Mouse (Mus musculus): ENCODE data around the gene Mad1l1.

Mad1l1 gene

DNA sequence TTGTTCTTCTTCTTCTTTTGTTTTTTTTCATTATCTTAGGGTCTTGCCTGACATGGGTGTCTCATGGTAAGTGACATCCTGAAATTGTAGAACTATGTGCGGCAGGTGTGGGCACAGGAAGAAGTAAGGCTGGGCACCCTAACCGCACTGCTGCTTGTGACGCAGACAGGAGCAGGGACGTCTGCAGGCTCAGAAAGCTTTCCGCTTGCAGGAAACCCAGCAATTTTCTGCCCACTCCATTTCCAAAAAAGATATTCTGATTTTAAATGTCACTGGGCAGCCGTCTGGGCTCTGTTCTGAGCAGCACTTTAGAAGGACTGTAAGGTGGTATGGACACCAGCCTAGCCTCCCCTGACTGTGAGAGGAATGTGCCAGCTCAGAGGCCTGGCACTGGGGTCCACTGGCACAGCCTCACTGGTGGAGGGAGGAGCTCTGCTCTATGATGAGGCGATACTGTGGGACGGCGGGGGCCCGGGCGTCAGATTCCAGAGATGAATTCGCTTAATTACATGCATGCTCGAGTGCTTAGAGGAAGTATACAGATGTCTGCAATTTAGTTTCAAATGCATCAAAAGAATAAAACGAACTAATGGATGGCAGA, 219.8 kb downstream of the Mad1l1 start:
- no peak for DNase-seq (ENCODE audit: low read depth, low spot score)

DNA sequence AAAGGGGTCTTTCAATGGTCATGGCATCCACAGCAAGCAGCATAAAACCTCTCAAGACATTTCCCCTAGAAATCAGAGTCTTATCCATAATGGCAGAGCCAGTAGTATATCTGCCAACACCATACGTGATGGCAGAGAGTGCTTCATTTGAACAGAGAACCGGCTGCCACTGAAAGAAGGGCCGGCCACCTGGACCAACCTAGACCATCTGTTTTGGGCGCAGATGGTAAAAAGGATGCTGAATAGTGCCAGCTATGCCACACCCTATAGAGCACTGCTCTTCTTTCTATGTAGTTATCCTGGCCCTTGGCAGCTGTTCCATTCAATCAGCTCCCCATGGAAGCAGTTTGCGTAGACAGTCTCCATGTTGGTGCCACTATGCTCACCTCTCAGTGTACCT, 222.6 kb downstream of the Mad1l1 start:
- DNase-seq (ENCODE audit: low read depth, low spot score) = no peak

DNA sequence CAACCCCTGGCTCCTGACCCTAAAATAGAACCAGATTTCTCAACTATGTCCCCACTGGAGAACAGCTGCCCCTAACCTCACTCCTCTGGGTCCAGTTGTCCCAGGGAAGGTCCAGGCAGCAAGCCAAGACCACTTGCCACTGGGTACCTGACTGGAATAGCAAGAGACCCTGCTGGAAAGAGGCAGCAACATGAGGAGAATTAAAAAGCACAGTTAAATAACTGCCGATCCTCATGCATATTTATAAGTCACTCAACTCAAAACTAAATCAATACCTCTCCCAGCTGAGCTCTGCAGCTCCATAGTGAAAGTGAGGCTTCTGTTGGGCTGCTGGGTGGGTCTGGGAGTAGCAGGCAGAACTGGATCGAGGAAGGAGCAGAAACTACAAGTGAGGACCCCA, 226.1 kb downstream of the Mad1l1 start:
- no peak for DNase-seq (ENCODE audit: low read depth, low spot score)

DNA sequence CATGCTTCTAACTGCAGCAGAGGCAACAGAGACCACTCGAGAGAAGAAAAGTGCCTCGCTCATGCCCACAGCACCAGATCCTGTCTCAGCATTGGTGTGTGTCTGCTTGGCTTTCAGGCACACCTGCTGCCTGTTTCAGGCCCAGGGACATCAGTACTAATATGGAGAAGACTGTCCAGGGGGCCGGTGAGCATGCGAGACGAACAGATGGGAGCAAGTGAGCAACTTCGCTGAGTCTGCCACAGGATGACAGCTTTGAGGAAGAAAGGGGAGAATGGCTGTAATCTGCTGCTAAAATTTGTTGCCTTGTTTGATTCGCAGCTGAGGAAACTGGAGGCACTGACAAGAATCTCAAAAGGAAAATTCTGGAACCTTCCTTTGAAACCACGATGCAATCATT, 227.9 kb downstream of the Mad1l1 start:
- no peak for DNase-seq (ENCODE audit: low read depth, low spot score)

- DNase-seq (ENCODE audit: low read depth, low spot score) = no peak
These were observed 229.8 kb downstream of the Mad1l1 start for GRCm38 (mm10) chr5:140091601-140092000.

GRCm38 (mm10) chr5:140089263-140089662, 232.1 kb downstream of the Mad1l1 start:
- DNase-seq (ENCODE audit: low read depth, low spot score) = no peak

DNA sequence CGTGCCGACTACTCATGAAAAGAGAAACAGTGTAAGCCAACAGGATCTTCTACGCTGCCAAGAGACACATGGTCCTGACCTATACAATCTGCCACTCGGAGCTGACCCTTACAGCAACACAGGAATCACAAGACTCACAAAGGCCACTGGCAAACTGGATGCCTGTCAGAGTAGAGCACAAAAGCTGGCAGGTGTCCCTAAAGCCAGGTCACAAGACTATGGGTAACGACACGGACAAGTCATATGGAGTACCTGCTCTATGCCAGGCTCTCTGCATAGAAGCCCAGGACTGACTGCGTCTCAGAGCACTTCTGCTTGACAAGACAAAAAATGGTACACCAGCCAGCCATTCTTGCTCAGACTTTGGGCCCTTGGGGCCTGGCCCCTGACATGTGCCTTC, 234.1 kb downstream of the Mad1l1 start:
- no peak for DNase-seq (ENCODE audit: low read depth, low spot score)

- DNase-seq (ENCODE audit: low read depth, low spot score) = no peak
These were observed 237.0 kb downstream of the Mad1l1 start for GRCm38 (mm10) chr5:140084341-140084740.

DNA sequence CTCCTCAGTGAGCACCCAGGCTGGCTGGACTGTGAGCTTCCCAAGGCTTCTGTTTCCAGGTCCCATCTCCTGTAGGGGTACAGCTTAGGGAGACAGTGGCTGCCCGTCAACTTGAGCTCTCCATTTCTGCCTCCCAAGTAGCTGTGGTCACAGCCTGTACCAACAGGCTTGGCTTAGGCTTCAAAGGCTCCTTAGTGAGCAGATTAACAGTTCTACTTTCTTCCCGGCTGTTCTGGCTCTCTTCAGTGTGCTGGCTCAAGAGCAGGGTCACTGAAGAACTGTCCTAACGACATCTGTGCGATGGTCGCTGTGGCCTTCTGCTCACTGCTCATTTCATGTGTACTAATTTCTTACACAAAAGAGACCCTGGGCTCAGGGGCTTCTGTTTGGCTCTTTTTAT, 237.4 kb downstream of the Mad1l1 start:
- DNase-seq (ENCODE audit: low read depth, low spot score) = no peak

DNA sequence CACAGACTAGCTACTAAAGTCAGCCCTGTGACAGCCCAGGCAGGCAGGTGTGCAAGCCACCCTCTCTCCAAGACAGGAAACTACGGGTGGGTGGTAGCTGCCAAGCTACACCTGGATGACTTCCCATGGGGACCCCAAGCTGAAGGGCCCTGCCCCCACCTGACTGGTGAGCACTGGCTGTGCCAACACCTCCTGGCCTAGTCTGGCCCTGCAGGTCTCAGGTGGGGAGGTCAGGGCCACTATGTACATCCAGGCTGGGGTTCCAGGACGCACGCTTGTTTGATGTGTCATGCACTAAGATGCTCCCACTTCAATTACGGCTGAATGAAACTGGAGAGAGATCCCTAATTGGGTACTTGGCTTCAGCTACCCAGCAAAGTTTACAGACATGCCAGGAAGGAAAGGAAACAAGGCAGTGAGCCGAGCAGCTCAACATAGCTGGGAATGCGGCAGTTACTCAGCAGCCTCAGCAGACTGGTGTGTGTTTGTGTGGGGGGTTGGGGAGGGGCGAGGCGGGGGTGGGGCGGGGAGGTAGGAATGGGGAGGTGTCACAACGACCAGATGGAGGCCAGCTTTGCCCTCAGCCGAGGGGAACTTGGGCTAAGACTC, 239.0 kb downstream of the Mad1l1 start:
- no peak for DNase-seq (ENCODE audit: low read depth, low spot score)

DNA sequence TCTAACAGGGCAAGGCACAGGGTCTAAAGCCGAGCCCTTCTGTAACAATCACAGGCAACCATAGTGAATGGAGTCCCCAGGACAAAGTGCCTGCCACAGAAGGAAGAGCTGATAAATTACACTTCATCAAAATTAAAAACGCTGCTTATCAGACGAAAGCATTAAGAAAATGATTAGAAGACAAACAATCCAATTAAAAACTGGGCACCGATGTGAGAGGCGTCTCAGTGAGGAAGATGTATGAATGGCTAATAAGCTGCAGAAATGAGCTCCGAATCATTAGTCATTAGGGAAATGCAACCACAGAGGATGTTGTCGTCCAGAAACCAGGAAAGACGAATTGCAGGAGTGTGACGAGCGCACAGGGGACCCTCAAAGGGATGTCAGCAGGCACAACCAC, 240.3 kb downstream of the Mad1l1 start:
- DNase-seq (ENCODE audit: low read depth, low spot score) = no peak

DNA sequence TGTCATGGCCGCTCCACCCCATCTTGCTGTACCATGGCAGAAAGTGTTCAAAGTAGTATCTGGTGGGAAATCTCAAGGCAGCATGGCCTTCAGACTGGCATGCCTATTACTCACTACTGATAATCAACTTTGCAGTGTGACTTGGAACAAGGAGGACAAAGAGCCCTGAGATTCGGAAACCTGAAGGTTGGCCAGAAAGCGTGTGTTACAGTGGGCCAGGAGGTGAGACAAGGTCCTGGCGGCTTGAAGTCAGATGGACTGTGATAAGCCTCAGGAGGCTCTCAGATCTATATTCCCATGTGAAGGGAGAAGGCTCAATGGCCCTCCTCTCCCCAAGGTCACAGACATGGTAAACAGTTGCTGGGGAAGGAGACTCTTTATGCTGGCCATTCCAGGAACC, 241.8 kb downstream of the Mad1l1 start:
- DNase-seq (ENCODE audit: low read depth, low spot score) = no peak

DNA sequence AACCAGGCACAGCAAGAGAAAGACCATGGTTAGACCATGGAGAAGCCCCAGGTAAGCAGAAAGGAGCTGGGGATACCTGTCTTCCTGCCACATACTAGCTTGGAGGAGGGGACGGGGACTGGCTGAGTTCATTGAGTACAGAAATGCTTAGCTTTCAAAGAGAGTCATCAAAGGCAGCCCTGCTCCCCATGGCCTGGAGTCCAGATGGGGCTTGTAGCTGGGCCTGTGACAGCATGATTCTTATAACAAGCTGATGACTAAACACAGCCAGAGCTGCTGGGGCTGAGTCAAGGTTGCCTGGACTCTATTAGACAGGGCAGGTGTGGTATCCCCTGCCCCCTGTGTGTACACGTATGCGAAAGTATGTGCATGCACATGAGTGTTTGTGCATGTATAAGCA, 242.9 kb downstream of the Mad1l1 start:
- DNase-seq (ENCODE audit: low read depth, low spot score) = no peak

- no peak for DNase-seq (ENCODE audit: low read depth, low spot score)
These were observed 244.9 kb downstream of the Mad1l1 start for GRCm38 (mm10) chr5:140076438-140076837.

- DNase-seq (ENCODE audit: low read depth, low spot score) = no peak
These were observed 247.7 kb downstream of the Mad1l1 start for GRCm38 (mm10) chr5:140073671-140074116.

- DNase-seq (ENCODE audit: low read depth, low spot score) = no peak
These were observed 248.1 kb downstream of the Mad1l1 start for GRCm38 (mm10) chr5:140073148-140073670.

- no peak for DNase-seq (ENCODE audit: low read depth, low spot score)
These were observed 252.8 kb downstream of the Mad1l1 start for GRCm38 (mm10) chr5:140068506-140068905.

GRCm38 (mm10) chr5:140068051-140068450, 253.3 kb downstream of the Mad1l1 start:
- DNase-seq (ENCODE audit: low read depth, low spot score) = no peak

DNA sequence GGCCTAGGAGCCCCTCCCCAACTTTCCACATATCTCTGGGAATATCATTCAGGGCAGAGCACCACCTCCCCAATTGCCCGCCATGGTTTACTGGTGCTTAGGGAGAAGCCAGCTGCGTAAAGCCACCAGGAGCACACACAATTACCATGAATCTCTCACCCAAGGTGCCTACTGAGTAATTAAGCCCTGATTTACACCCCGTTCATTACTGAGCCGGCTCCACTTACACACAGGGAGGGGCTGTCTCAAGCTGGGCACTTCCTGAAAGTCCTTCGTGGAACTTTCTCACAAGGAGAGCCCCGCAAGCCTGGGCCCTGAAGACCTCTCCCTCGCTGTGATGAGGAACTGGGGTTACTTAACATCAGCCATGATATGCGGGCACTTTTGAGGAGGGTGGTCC, 254.6 kb downstream of the Mad1l1 start:
- DNase-seq (ENCODE audit: low read depth, low spot score) = no peak

DNA sequence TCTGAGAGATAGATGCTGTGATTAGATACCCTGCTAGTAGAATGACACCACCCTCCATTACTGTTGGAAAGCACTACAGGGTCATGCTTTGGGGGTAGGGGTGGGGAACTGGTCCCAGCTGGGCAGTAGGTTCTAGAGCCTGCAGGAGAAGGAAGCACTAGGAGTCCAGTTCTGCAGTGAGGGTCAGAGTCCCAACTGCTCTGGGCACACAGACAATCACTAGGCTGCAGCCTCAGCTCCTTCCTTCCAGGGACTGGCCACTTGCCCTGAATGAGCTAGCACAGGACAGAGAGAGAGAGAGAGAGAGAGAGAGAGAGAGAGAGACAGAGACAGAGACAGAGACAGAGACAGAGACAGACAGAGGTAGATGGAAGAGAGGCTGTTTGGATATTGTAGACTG, 255.1 kb downstream of the Mad1l1 start:
- no peak for DNase-seq (ENCODE audit: low read depth, low spot score)

DNA sequence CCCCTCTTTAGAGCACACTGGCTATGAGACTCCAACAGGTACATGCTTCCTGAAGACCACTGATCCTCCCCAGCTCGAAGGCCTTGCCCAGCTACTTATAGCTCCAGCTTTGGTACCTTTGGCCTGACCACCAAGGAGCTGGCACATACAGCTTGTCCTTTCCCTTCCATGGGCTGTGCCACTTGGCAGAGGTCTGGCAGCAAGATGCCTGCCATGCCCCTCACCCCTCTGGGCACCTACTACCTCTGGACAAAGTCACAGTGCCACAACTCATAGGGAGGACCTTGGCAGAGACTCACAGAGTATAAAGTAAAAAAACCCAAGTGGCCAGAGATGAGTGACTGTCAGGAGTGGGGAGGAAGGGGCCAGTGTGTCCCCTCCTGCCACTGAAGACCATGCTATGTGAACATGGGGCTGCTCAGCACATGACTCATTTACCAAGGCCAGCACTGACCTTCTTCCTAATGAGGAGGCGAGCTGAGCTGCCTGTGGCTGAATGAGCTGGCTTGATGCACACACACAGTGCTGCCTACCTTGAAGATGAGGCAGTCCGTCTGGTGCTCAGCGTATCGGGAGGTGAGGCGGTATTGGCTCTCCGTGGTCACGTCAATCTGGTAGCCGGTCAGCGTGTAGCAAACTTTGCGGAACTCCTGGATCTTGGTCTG, 255.9 kb downstream of the Mad1l1 start:
- no peak for DNase-seq (ENCODE audit: low read depth, low spot score)

GRCm38 (mm10) chr5:140064521-140064920, 256.8 kb downstream of the Mad1l1 start:
- DNase-seq (ENCODE audit: low read depth, low spot score) = no peak

DNA sequence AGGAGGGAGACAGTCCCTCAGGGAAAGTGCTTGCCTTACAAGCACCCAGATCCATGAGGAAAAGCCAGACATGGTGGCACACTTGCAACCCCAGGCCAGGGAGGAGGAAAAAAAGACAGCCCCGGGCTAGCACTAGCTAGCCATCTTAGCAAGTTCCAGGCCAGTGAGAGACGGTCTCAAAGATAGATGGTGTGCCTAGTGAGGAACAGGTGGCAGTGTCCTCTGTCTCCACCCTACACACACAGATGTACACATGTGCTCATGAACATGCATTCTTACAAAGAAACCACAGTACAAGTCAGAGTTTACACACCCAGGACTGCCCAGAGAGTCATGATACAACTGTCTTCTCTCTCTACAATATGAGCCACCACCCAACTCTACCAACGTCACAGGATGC, 258.5 kb downstream of the Mad1l1 start:
- DNase-seq (ENCODE audit: low read depth, low spot score) = no peak
